Mouse (Mus musculus) ES-Bruce4 (cell line): ENCODE data around the gene AC153137.1.

Experiments used
- CTCF ChIP-seq: IDR thresholded peaks from one replicate; pipeline ENCODE4 v1.8.1; 2011; ENCODE audit warnings: low read depth, low read length
- EP300 ChIP-seq: IDR thresholded peaks from 2 replicates; pipeline ENCODE4 v1.6.1; 2011; ENCODE audit warnings: low read depth, low read length; ENCODE audit not compliant: insufficient read depth

DNA sequence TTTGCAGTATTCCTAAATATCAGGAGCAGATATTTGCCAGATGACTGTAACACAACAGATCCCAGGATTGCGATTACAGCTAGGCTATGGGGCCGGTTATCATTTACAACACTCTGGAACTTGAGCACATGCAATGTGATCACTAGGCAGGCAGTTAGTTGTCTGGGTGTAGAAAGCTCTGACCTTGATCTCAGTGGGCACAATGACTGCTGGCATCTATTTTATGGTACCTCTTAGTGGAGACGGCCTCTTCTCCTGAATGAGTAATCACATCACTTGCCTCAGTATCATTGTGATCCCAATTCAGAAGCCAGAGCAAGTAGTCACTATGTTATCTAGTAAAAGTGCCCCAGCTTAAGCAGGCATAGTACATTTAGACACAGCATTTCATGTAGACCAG, 37.2 kb downstream of the AC153137.1 start:
- TF ChIP-seq CTCF (no peak), EP300 (no peak)
